In the genomic region with DNA sequence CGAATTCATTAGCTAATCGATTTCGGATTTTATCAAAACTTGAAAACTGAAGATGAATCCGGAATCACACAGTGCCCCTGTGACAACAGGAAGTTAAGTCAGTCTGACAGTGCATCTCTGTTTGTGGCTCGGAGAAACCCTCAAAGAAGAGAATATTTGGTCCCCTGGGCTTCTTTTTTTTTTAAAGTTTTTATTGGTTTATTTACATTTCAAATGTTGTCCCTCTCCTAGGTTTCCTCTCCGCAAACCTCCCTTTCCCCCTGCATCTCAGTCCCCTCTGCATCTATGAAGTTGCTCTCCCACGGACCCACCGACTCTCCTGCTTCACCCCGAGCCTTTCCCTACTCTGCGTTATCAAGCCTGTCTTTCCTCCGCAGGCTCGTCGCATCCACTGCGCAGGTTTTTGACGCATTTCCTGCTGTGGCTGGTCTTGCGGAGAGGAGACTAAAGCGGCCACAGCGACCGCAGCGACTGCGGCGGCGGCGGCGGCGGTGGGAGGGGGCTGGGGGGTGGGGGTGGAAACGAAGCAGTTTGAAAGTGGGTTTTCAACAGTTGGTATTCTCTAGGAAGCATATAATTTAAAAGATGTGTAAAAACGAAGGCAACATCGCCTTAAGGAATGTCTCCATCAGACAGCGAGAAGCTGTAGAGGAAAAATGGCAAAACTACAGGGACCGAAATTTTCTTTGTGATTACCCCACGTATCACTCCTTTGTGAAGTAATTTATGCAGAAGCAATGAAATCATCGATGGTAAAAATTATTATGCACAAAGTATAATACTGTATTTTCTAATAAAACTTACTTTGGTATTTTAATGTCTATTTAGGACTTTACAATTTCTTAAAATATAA, we compare ENCODE assay signal across 8 mouse cellular contexts.
A peak's percentile ranks its signal among the peaks of the same experiment; 100 is the strongest.
DNase-seq lines count a peak whose midpoint lies in the region; ATAC-seq and TF ChIP-seq lines count a peak whose summit lies in the region.
"Not testable (repeated sequence)": the region's sequence is repeated elsewhere in the genome, so short reads cannot be mapped to it uniquely, and the experiment has no call there.

No protein-coding gene starts in this region.

- H3K4me3 ChIP-seq in hindbrain, embryonic 11.5 days (ENCODE audit: low read depth, low read length), result peak overlapping the region; percentile 27
- peak overlapping the region; percentile 44 for H3K4me3 ChIP-seq in liver, embryonic 12.5 days
- peak overlapping the region; percentile 11 for H3K4me3 ChIP-seq in myocyte
- H3K4me3 ChIP-seq in stomach, embryonic 16.5 days (replicated peaks; ENCODE audit: low read length), result peak overlapping the region; percentile 33

- not testable (repeated sequence) for H3K79me2 ChIP-seq in myocyte (ENCODE audit: control insufficient read depth, insufficient read depth)

- WGBS in hindbrain, embryonic 11.5 days, result 11% methylated on average over 33 of the region's 33 CpGs
- 8% methylated on average over 33 of the region's 33 CpGs for WGBS in liver, embryonic 12.5 days (ENCODE audit: insufficient replicate concordance)
- 13% methylated on average over 33 of the region's 33 CpGs for WGBS in stomach, embryonic 16.5 days

- H3K27ac ChIP-seq in hindbrain, embryonic 11.5 days (ENCODE audit: low read depth, low read length), result peak overlapping the region; percentile 56; the same call in 1 of the 2 replicates
- H3K27ac ChIP-seq in liver, embryonic 12.5 days; stomach, embryonic 16.5 days (ENCODE audit: low read length): not testable (repeated sequence)

- H3K36me3 ChIP-seq in hindbrain, embryonic 11.5 days (ENCODE audit: control insufficient read depth, insufficient read depth, low read length); liver, embryonic 12.5 days; myocyte (ENCODE audit: control insufficient read depth, insufficient read depth); stomach, embryonic 16.5 days (ENCODE audit: control insufficient read depth, insufficient read depth, low read length): not testable (repeated sequence)

- not testable (repeated sequence) for H3K9me3 ChIP-seq in hindbrain, embryonic 11.5 days (ENCODE audit: control insufficient read depth, low read length); liver, embryonic 12.5 days (replicated peaks); stomach, embryonic 16.5 days (replicated peaks; ENCODE audit: control insufficient read depth, low read length)

- not testable (repeated sequence) for H3K4me1 ChIP-seq in hindbrain, embryonic 11.5 days (replicated peaks; ENCODE audit: control insufficient read depth, insufficient read depth, low read length); liver, embryonic 12.5 days; stomach, embryonic 16.5 days (ENCODE audit: control insufficient read depth, insufficient read depth, low read length)

- 0 out of 2 replicates have a peak overlapping the region, but pooled peaks have one; percentile 31 for H3K9ac ChIP-seq in hindbrain, embryonic 11.5 days (ENCODE audit: low read depth, low read length)
- H3K9ac ChIP-seq in liver, embryonic 12.5 days, result not testable (repeated sequence)
- 0 out of 2 replicates have a peak overlapping the region, but pooled peaks have one; percentile 43 for H3K9ac ChIP-seq in stomach, embryonic 16.5 days (ENCODE audit: low read length)

- H3K27me3 ChIP-seq in hindbrain, embryonic 11.5 days (ENCODE audit: control insufficient read depth, insufficient read depth, low read length); liver, embryonic 12.5 days (replicated peaks); myocyte (ENCODE audit: control insufficient read depth, insufficient read depth, insufficient read length); stomach, embryonic 16.5 days (ENCODE audit: control insufficient read depth, insufficient read depth, low read length): not testable (repeated sequence)

- DNase-seq in adipocyte (ENCODE audit: low spot score), result peak; percentile 79
- DNase-seq in cerebellum, postnatal 25 days, result peak; percentile 73 to 78
- DNase-seq in hindbrain, embryonic 11.5 days (ENCODE audit: low spot score), result peak; percentile 80
- DNase-seq in layer of hippocampus, adult 18-20 months (ENCODE audit: low spot score in 2 of 2), result peak; percentile 16 to 71

- not testable (repeated sequence) for TF ChIP-seq POLR2A in myocyte (IDR thresholded peaks at IDR 0.05; ENCODE audit: insufficient read length, low read depth)

- not testable (repeated sequence) for H3ac ChIP-seq in myocyte (ENCODE audit: control insufficient read depth, insufficient read length)

- H3K4me2 ChIP-seq in hindbrain, embryonic 11.5 days (replicated peaks; ENCODE audit: low read depth, low read length), result peak overlapping the region; percentile 11; the same call in 1 of the 2 replicates
- peak overlapping the region; percentile 54 for H3K4me2 ChIP-seq in liver, embryonic 12.5 days
- peak overlapping the region; percentile 46 for H3K4me2 ChIP-seq in myocyte (ENCODE audit: low read depth)
- peak overlapping the region; percentile 51 for H3K4me2 ChIP-seq in stomach, embryonic 16.5 days (ENCODE audit: low read depth, low read length)

- ATAC-seq in frontal cortex, adult (ENCODE audit: low TSS enrichment), result peak; percentile 96
- ATAC-seq in hindbrain, embryonic 11.5 days (ENCODE audit: low FRiP score), result peak; percentile 95
- ATAC-seq in liver, embryonic 12.5 days, result peak; percentile 73
- ATAC-seq in stomach, embryonic 16.5 days (ENCODE audit: insufficient read depth, low FRiP score), result peak; percentile 84
